Mouse (Mus musculus) limb, embryonic 10.5 days (tissue): ENCODE data around the gene Tnni2. TPM values are rescaled to one million over a fixed set of nuclear protein-coding genes. Genes with fewer than 3 reads are reported as not detected.
A peak's percentile ranks its signal among the peaks of the same experiment; 100 is the strongest.
"Not testable (repeated sequence)": the region's sequence is repeated elsewhere in the genome, so short reads cannot be mapped to it uniquely, and the experiment has no call there.

Source experiments
- DNase-seq: peaks from one replicate; pipeline ENCODE4 v3.0.0-alpha.2; 2017; ENCODE audit warnings: low spot score
- H3K27ac ChIP-seq: fragments of 300-500 bp; sonication (generic); 2 replicates; pipeline ENCODE4 v1.5.1; 2016; ENCODE audit warnings: mild to moderate bottlenecking
- H3K27me3 ChIP-seq: fragments of 300-500 bp; sonication (generic); 2 replicates; pipeline ENCODE4 v1.6.1; 2016; ENCODE audit warnings: low read depth, mild to moderate bottlenecking; ENCODE audit not compliant: poor library complexity, severe bottlenecking
- H3K36me3 ChIP-seq: fragments of 300-500 bp; sonication (generic); 2 replicates; pipeline ENCODE4 v1.6.1; 2016; ENCODE audit warnings: mild to moderate bottlenecking, moderate library complexity
- H3K4me1 ChIP-seq: fragments of 300-500 bp; sonication (generic); 2 replicates; pipeline ENCODE4 v1.6.1; 2016
- H3K4me3 ChIP-seq: fragments of 300-500 bp; sonication (generic); 2 replicates; pipeline ENCODE4 v1.5.1; 2016; ENCODE audit warnings: mild to moderate bottlenecking, moderate library complexity
- H3K9me3 ChIP-seq: fragments of 300-500 bp; sonication (generic); replicated peaks from 2 replicates; pipeline ENCODE4 v1.6.1; 2016; ENCODE audit warnings: mild to moderate bottlenecking
- WGBS: fragments of 180-500 bp; shearing (Covaris S2); methylation state at CpG from one replicate; pipeline ENCODE4 v1.1.7; 2016; 5-methylcytosine and 5-hydroxymethylcytosine counted together
- polyA plus RNA-seq: library from polyadenylated mRNA; unstranded; fragments of >200 nt; fragmentation: Nextera tagmentation; extraction: Ambion mirVana; gene quantifications from 2 replicates; pipeline ENCODE4 v1.2.1, GENCODE M21; 2016

Gene Tnni2
- polyA plus RNA-seq = 2.4 and 3.6 TPM in 2 replicates

DNA sequence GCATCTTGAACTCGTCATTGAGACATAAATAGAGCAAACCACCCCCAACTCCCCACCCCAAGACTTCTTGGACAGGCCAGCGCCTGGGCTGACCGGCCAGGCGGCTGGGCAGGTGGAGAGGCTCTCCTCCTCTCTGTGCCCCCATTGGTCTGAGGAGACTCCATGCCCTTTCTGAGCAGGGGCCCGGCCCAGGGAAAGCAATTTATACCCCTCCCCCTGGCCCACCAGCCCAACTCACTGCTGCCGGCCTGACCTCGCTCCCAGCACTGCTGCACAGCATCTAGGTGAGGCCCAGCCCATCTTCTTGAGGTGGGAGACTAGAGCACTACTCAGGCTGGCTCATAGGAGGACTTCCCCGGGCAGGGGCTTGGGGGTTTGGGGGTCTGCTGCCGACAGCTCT, at the start of gene Tnni2:
Gene Tnni2, plus strand, starts transcription at position 224 of the 400 bp plus-strand sequence.
- WGBS = 80% methylated on average over 9 of the region's 9 CpGs
- DNase-seq = no peak
- Histone ChIP-seq H3K9me3 (no peaks in the 10 kb centered on the region), H3K4me3 (no peak within 1 kb of the TSS), H3K36me3 (no peaks in the 10 kb centered on the region), H3K27me3 (no peaks in the 10 kb centered on the region), H3K4me1 (peaks cover 46% of the 10 kb centered on the region), H3K27ac (peak within 1 kb of the TSS; percentile 87)

GRCm38 (mm10) chr7:142393191-142393590, 48.4 kb upstream of the Tnni2 start:
- H3K9me3 ChIP-seq = no peaks in the 10 kb centered on the region
- 27% methylated on average over 4 of the region's 4 CpGs for WGBS
- H3K4me3 ChIP-seq = no peak overlapping the region
- no peak for DNase-seq
- H3K27me3 ChIP-seq = no peaks in the 10 kb centered on the region
- H3K36me3 ChIP-seq = no peaks in the 10 kb centered on the region
- H3K27ac ChIP-seq = no peak overlapping the region
- peaks cover 13% of the 10 kb centered on the region; the same call in 1 of the 2 replicates for H3K4me1 ChIP-seq

- WGBS = 73% methylated on average over 6 of the region's 6 CpGs
- Histone ChIP-seq H3K9me3 (no peaks in the 10 kb centered on the region), H3K4me1 (peaks cover 13% of the 10 kb centered on the region; the same call in 1 of the 2 replicates), H3K27ac (no peak overlapping the region), H3K27me3 (no peaks in the 10 kb centered on the region), H3K4me3 (no peak overlapping the region), H3K36me3 (no peaks in the 10 kb centered on the region)
- no peak for DNase-seq
These were observed 47.1 kb upstream of the Tnni2 start for GRCm38 (mm10) chr7:142394261-142395190.

GRCm38 (mm10) chr7:142395472-142395871, 46.1 kb upstream of the Tnni2 start:
- DNase-seq = no peak
- Histone ChIP-seq H3K4me3 (no peak overlapping the region), H3K27ac (no peak overlapping the region), H3K27me3 (no peaks in the 10 kb centered on the region), H3K9me3 (no peaks in the 10 kb centered on the region), H3K4me1 (peaks cover 13% of the 10 kb centered on the region), H3K36me3 (no peaks in the 10 kb centered on the region)
- WGBS = 91% methylated on average over 4 of the region's 4 CpGs

- H3K4me1 ChIP-seq = peaks cover 20% of the 10 kb centered on the region
These were observed 45.0 kb upstream of the Tnni2 start for GRCm38 (mm10) chr7:142396611-142397010.

GRCm38 (mm10) chr7:142398052-142398451, 43.6 kb upstream of the Tnni2 start:
- DNase-seq = no peak
- no peaks in the 10 kb centered on the region for H3K9me3 ChIP-seq
- WGBS = 65% methylated on average over 2 of the region's 2 CpGs

More at GRCm38 (mm10) chr7:142396611-142397010, 45.0 kb upstream of the Tnni2 start:
- Histone ChIP-seq H3K9me3 (no peaks in the 10 kb centered on the region), H3K27me3 (no peaks in the 10 kb centered on the region), H3K4me3 (no peak overlapping the region), H3K36me3 (no peaks in the 10 kb centered on the region), H3K27ac (no peak overlapping the region)
- WGBS = 91% methylated on average over 1 of the region's 1 CpGs
- no peak for DNase-seq

GRCm38 (mm10) chr7:142399250-142399649, 42.4 kb upstream of the Tnni2 start:
- Histone ChIP-seq H3K4me3 (no peak overlapping the region), H3K4me1 (peaks cover 12% of the 10 kb centered on the region; the same call in 1 of the 2 replicates), H3K27me3 (no peaks in the 10 kb centered on the region), H3K36me3 (no peaks in the 10 kb centered on the region), H3K9me3 (no peaks in the 10 kb centered on the region), H3K27ac (no peak overlapping the region)
- 95% methylated on average over 1 of the region's 1 CpGs for WGBS
- no peak for DNase-seq

More at GRCm38 (mm10) chr7:142398052-142398451, 43.6 kb upstream of the Tnni2 start:
- Histone ChIP-seq H3K27me3 (no peaks in the 10 kb centered on the region), H3K4me3 (no peak overlapping the region), H3K4me1 (peaks cover 14% of the 10 kb centered on the region), H3K27ac (no peak overlapping the region), H3K36me3 (no peaks in the 10 kb centered on the region)

- WGBS = 80% methylated on average over 7 of the region's 7 CpGs
- Histone ChIP-seq H3K36me3 (no peaks in the 10 kb centered on the region), H3K4me3 (no peak overlapping the region), H3K27me3 (no peaks in the 10 kb centered on the region), H3K9me3 (no peaks in the 10 kb centered on the region), H3K4me1 (peaks cover 12% of the 10 kb centered on the region; the same call in 1 of the 2 replicates), H3K27ac (no peak overlapping the region)
- DNase-seq = no peak
These were observed 41.4 kb upstream of the Tnni2 start for GRCm38 (mm10) chr7:142400112-142400749.

DNA sequence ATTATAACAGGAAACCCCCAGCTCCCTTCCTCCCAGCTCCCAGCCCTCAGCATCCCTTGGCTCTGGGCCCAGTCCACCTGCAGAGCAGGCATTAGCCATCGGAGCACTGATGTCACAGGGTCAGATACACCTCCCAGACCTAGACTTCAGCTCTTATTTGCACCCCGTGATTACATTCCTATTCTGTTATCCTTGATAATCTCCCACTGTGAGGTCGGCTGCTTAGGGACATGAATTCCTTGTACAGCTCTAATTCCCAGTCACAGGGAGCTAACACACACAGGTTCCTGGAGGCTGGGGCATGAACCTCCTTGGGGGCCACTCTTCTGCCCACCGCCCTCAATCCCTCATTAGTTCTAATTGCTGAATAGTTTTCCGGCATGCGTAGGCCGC, 40.9 kb upstream of the Tnni2 start:
- Histone ChIP-seq H3K9me3 (no peaks in the 10 kb centered on the region), H3K4me3 (no peak overlapping the region), H3K4me1 (peaks cover 12% of the 10 kb centered on the region; the same call in 1 of the 2 replicates), H3K27ac (no peak overlapping the region), H3K27me3 (no peaks in the 10 kb centered on the region), H3K36me3 (no peaks in the 10 kb centered on the region)
- 72% methylated on average over 7 of the region's 7 CpGs for WGBS
- DNase-seq = no peak

GRCm38 (mm10) chr7:142403591-142403990, 38.0 kb upstream of the Tnni2 start:
- WGBS = 78% methylated on average over 4 of the region's 4 CpGs
- Histone ChIP-seq H3K36me3 (no peaks in the 10 kb centered on the region), H3K27me3 (no peaks in the 10 kb centered on the region), H3K4me3 (no peak overlapping the region), H3K9me3 (no peaks in the 10 kb centered on the region), H3K27ac (no peak overlapping the region), H3K4me1 (peaks cover 6% of the 10 kb centered on the region; the same call in 1 of the 2 replicates)
- DNase-seq = no peak

- H3K36me3 ChIP-seq, H3K4me3 ChIP-seq, H3K9me3 ChIP-seq, DNase-seq, H3K4me1 ChIP-seq, H3K27ac ChIP-seq, H3K27me3 ChIP-seq: not testable (repeated sequence)
- WGBS = 93% methylated on average over 5 of the region's 5 CpGs
These were observed 36.5 kb upstream of the Tnni2 start for GRCm38 (mm10) chr7:142405134-142405533.

GRCm38 (mm10) chr7:142407935-142408334, 33.7 kb upstream of the Tnni2 start:
- Histone ChIP-seq H3K4me3 (no peak overlapping the region), H3K27me3 (no peaks in the 10 kb centered on the region), H3K27ac (no peak overlapping the region), H3K36me3 (no peaks in the 10 kb centered on the region), H3K4me1 (no peaks in the 10 kb centered on the region), H3K9me3 (no peaks in the 10 kb centered on the region)
- WGBS = 80% methylated on average over 4 of the region's 4 CpGs
- no peak for DNase-seq

DNA sequence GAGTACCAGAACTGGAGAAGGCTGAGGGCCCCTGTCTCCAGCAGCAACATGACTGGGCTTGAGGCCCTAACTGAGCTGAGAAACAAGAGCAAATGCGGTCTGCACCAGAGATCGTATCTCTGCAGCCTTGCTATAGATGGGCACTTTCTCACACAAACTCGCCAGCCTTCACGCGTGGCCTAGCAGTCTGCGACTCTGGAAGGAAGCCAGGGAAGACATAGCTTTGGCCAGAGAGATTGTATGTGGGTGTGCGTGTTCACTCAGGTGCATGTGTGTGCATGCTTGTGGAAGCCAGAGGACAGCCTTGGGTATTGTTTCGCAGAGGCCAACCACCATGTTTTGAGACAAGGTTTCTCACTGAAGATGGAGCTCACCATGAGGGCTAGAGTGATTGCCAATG, 32.9 kb upstream of the Tnni2 start:
- DNase-seq = no peak
- 91% methylated on average over 8 of the region's 8 CpGs for WGBS
- Histone ChIP-seq H3K36me3 (no peaks in the 10 kb centered on the region), H3K4me1 (no peaks in the 10 kb centered on the region), H3K9me3 (no peaks in the 10 kb centered on the region), H3K4me3 (no peak overlapping the region), H3K27ac (no peak overlapping the region), H3K27me3 (no peaks in the 10 kb centered on the region)
